Mouse (Mus musculus): ENCODE data around the gene Abca3.
A peak's percentile ranks its signal among the peaks of the same experiment; 100 is the strongest.

GRCm38 (mm10) chr17:24351760-24352357 lies at the start of gene Abca3:
- TF ChIP-seq CTCF (IDR thresholded peaks at IDR 0.05; ENCODE audit: borderline replicate concordance, extremely low read depth, insufficient read depth, insufficient read length) = peak; percentile 96
- peak; percentile 56; the same call in 1 of the 2 replicates for TF ChIP-seq POLR2A (IDR thresholded peaks at IDR 0.05; ENCODE audit: borderline replicate concordance, extremely low read depth, insufficient read depth, insufficient read length, poor library complexity, severe bottlenecking)
